Mouse (Mus musculus) brain, adult 2 months (tissue): ENCODE measurements around the gene Ccdc50.

Experiments used
- DNase-seq: peaks from one replicate; pipeline ENCODE4 v3.0.0; 2011; ENCODE audit warnings: low read depth, low spot score

Gene Ccdc50

GRCm38 (mm10) chr16:27395251-27396037 is 6.8 kb downstream of the Ccdc50 start:
- peak; percentile 54 for DNase-seq

GRCm38 (mm10) chr16:27396951-27397350 is 8.3 kb downstream of the Ccdc50 start:
- DNase-seq, result peak; percentile 63

- DNase-seq, result no peak
Measured at GRCm38 (mm10) chr16:27399026-27399718, 10.5 kb downstream of the Ccdc50 start.

- no peak for DNase-seq
Measured at GRCm38 (mm10) chr16:27399719-27400253, 11.1 kb downstream of the Ccdc50 start.

- DNase-seq, result peak; percentile 36
Measured at GRCm38 (mm10) chr16:27401579-27401978, 12.9 kb downstream of the Ccdc50 start.

- DNase-seq, result no peak
Measured at GRCm38 (mm10) chr16:27404107-27404506, 15.4 kb downstream of the Ccdc50 start.

- no peak for DNase-seq
Measured at GRCm38 (mm10) chr16:27416937-27417584, 28.4 kb downstream of the Ccdc50 start.

GRCm38 (mm10) chr16:27417632-27418031 is 29.0 kb downstream of the Ccdc50 start:
- no peak for DNase-seq

GRCm38 (mm10) chr16:27420982-27421381 is 32.3 kb downstream of the Ccdc50 start:
- DNase-seq, result peak; percentile 45

GRCm38 (mm10) chr16:27435034-27435433 is 46.4 kb downstream of the Ccdc50 start:
- DNase-seq, result no peak

- peak; percentile 61 for DNase-seq
Measured at GRCm38 (mm10) chr16:27443941-27444340, 55.3 kb downstream of the Ccdc50 start.

GRCm38 (mm10) chr16:27449360-27449759 is 60.7 kb downstream of the Ccdc50 start:
- no peak for DNase-seq

- no peak for DNase-seq
Measured at GRCm38 (mm10) chr16:27450655-27451054, 62.0 kb downstream of the Ccdc50 start.

- peak; percentile 31 for DNase-seq
Measured at GRCm38 (mm10) chr16:27453396-27453795, 64.7 kb downstream of the Ccdc50 start.

- no peak for DNase-seq
Measured at GRCm38 (mm10) chr16:27453823-27454222, 65.2 kb downstream of the Ccdc50 start.

- peak; percentile 87 for DNase-seq
Measured at GRCm38 (mm10) chr16:27457273-27457672, 68.6 kb downstream of the Ccdc50 start.

- DNase-seq, result peak; percentile 83
Measured at GRCm38 (mm10) chr16:27468731-27469130, 80.1 kb downstream of the Ccdc50 start.

- DNase-seq, result no peak
Measured at GRCm38 (mm10) chr16:27471389-27471788, 82.7 kb downstream of the Ccdc50 start.

GRCm38 (mm10) chr16:27483834-27484233 is 95.2 kb downstream of the Ccdc50 start:
- DNase-seq, result peak; percentile 29
